Mouse (Mus musculus) liver, embryonic 14.5 days (tissue): Measurements from ENCODE around the gene Slc43a1.

Experiments used
- CTCF ChIP-seq: IDR thresholded peaks from 2 replicates; pipeline ENCODE4 v1.5.1; 2016; ENCODE audit warnings: antibody characterized with exemption, low read depth, control low read depth
- EP300 ChIP-seq: IDR thresholded peaks from 2 replicates; pipeline ENCODE4 v1.6.1; 2016; ENCODE audit warnings: antibody characterized with exemption, low read depth

GRCm38 (mm10) chr2:84840748-84841563 is 2.3 kb downstream of the Slc43a1 start:
- TF ChIP-seq EP300, result no peak
- no peak for TF ChIP-seq CTCF
